Mouse (Mus musculus): ENCODE data around the gene Gm5294.

DNA sequence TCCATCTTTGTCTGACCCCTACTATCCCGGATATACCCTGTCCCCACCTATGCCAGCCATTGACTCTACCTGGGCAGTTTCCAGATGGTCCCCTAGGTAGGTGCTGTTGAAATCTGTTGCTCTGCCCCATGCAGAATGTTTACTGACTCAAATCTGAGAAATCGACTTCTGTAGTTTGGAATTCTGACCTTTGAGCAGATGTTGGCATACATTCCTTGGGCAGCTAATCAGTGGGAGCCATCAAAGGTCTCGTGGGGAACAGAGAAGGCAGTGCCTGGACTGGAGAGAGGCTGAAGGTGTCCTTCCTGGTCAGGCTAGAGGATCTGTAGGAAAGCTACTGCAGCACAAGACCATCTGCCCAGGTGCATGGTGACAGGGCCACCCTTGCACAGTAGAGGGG, 5.2 kb downstream of the Gm5294 start:
- TF ChIP-seq POLR2A (IDR thresholded peaks at IDR 0.05; ENCODE audit: insufficient read length, low read depth) (no peak), MYOG (IDR thresholded peaks at IDR 0.05; ENCODE audit: control insufficient read depth in 1 of 3, insufficient read depth in 1 of 3, insufficient read length in 2 of 3, low read depth in 2 of 3) (no peak), E2F4 (IDR thresholded peaks at IDR 0.05; ENCODE audit: insufficient read depth) (no peak), MYOD1 (IDR thresholded peaks at IDR 0.05; ENCODE audit: control insufficient read depth in 1 of 3, insufficient read length in 2 of 3, low read depth in 2 of 3) (no peak)

All from myocyte (in vitro differentiated cells).